8 mouse cellular contexts compared by ENCODE assay signal in the genomic region with DNA sequence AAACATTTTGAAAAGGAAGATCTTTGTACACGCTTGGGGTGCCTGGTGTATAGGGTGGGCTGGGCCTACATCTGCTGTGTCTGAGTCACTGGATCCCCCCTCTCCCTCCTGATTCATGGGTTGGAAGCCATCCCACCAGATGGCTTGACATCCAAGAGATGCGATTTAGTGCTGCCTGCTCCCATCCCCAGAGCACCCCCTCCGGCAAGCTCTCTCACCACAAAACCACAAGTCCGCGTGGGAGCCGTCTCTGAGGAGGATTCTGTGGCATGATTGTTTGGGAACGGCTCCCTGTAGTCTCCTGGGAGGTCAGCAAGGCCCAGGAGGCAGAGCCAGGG. TPM values are rescaled to one million over a fixed set of nuclear protein-coding genes. Genes with fewer than 3 reads are reported as not detected.
A peak's percentile ranks its signal among the peaks of the same experiment; 100 is the strongest.
DNase-seq lines count a peak whose midpoint lies in the region; TF ChIP-seq lines count a peak whose summit lies in the region.

No protein-coding gene starts in this region.

- TF ChIP-seq CTCF in layer of hippocampus, adult 2 months (conservative IDR thresholded peaks at IDR 0.05) = peak; percentile 25; the same call in 1 of the 2 replicates

- peak overlapping the region; percentile 75; the same call in 1 of the 2 replicates for H3K27ac ChIP-seq in layer of hippocampus, adult 2 months

- no peak overlapping the region for H3K4me3 ChIP-seq in layer of hippocampus, adult 2 months

- peak; percentile 85 for DNase-seq in right cerebral cortex, adult 18-20 months
- no peak for DNase-seq in right cerebral cortex, postnatal 4 days
- DNase-seq in gastrocnemius, adult 8-10 months (ENCODE audit: low spot score in 2 of 2) = peak; percentile 39 to 52
- peak; percentile 78 to 92 for DNase-seq in layer of hippocampus, adult 2 months (ENCODE audit: low spot score in 2 of 2)
- DNase-seq in ovary, postnatal 14 days (ENCODE audit: low spot score) = peak; percentile 69
- no peak for DNase-seq in thymus, postnatal 0 days (ENCODE audit: low spot score)
- DNase-seq in adrenal gland, adult (ENCODE audit: inconsistent age in 2 of 2, low spot score in 1 of 2) = no peak
- no peak for DNase-seq in thymus, postnatal 14 days

RNA-seq across cellular contexts. Expression of a gene that starts 45.5 kb away (rescaled TPM):
- total RNA-seq in gastrocnemius, adult 8-10 months (2022) = 10 to 100 TPM; 15.1 to 28.1 (median 17.1) TPM
- total RNA-seq in layer of hippocampus, adult 2 months (2021) = 1 to 10 TPM; 4.7 to 4.8 TPM
- 21.6 and 24.7 TPM in 2 replicates for polyA plus RNA-seq in thymus, postnatal 0 days (2015; fragmentation: Nextera tagmentation; extraction: Ambion mirVana)

RNA-seq across cellular contexts. Expression of a gene that starts 57.1 kb away (rescaled TPM):
- 10 to 100 TPM; 11.6 to 27.0 (median 15.2) TPM for total RNA-seq in gastrocnemius, adult 8-10 months (2022)
- total RNA-seq in layer of hippocampus, adult 2 months (2021) = 10 to 100 TPM; 19.6 to 23.2 TPM
- 32.0 and 38.5 TPM in 2 replicates for polyA plus RNA-seq in thymus, postnatal 0 days (2015; fragmentation: Nextera tagmentation; extraction: Ambion mirVana)

Comparison
In these comparisons a context has a peak if more than half of its experiments do, and no peak if none do; other contexts are left out.
1. DNase-seq: peak in right cerebral cortex, adult 18-20 months (single experiment), gastrocnemius, adult 8-10 months (2 of 2), layer of hippocampus, adult 2 months (2 of 2) and ovary, postnatal 14 days (single experiment); none in right cerebral cortex, postnatal 4 days (single experiment), thymus, postnatal 0 days (single experiment), adrenal gland, adult (0 of 2) and thymus, postnatal 14 days (single experiment).